Mouse (Mus musculus) adrenal gland, adult 8-10 months (tissue): ENCODE measurements around the gene Fbxo2. TPM values are rescaled to one million over a fixed set of nuclear protein-coding genes. Genes with fewer than 3 reads are reported as not detected.

ENCODE experiments used
- DNase-seq: peaks from one replicate; pipeline ENCODE4 v3.0.0; 2022
- total RNA-seq, 4 experiments: library from RNA; stranded (reverse); gene quantifications; 2 replicates each; pipeline ENCODE4 v1.2.4; 2022

Fbxo2 gene
- total RNA-seq, 4 experiments from 2014 or later: 9.8 to 15.7 (median 13.4) TPM

- DNase-seq: no peak
Measured at GRCm38 (mm10) chr4:148143721-148144120, 16.7 kb upstream of the Fbxo2 start.

DNA sequence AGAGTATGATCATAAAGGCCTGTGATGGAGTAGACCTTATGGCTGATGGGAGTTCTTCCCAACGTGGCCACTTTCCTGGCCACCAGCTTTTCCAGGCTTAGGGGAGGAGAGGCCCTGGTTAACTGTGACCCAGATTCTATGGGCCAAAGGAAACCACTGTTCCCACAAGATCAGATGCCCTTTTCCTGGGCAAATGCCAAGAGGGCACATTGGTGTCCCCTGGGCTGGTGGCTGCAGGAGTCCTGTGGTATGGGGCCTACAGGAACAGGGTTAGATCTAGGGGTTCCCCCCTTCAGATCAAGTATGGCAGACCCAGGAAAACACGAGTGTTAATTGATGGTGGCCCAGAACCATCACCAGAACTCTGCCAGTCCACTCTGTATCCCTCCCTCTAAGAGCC is 12.7 kb upstream of the Fbxo2 start:
- no peak for DNase-seq

DNA sequence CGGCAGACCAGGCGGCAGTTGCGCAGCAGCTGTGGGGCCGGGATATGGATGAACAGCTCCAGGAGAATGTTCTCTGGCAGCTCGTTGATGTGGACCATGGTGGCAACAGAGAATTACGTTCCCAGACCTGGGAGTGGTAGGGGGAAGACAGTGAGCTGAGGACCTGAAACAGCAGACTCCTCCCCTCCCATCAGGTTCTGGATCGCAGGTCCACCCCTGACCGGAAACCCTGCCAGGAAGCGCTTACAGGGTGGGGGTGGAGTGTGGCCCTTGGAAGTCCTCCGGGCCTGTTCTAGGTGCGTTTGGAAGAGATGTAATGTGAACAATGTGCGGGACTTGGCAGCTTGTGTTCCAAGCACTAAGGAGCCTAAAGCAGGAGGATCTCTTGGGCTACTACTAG is 10.9 kb upstream of the Fbxo2 start:
- DNase-seq: no peak

- no peak for DNase-seq
Measured at GRCm38 (mm10) chr4:148150242-148150641, 10.2 kb upstream of the Fbxo2 start.

DNA sequence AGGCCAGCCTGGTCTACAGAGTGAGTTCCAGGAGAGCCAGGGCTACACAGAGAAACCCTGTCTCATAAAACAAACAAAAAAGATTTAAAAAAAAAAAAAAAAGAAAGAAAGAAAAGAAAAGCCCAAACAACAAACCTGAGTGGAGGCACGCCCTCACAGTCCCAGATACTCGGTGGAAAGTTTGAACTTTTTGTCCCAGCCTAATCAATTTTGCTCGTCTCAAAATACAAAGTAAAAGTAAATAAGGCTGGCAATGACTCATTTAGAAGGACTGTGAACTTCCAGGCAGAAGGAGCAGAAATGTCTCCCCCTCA is 9.5 kb upstream of the Fbxo2 start:
- no peak for DNase-seq

DNA sequence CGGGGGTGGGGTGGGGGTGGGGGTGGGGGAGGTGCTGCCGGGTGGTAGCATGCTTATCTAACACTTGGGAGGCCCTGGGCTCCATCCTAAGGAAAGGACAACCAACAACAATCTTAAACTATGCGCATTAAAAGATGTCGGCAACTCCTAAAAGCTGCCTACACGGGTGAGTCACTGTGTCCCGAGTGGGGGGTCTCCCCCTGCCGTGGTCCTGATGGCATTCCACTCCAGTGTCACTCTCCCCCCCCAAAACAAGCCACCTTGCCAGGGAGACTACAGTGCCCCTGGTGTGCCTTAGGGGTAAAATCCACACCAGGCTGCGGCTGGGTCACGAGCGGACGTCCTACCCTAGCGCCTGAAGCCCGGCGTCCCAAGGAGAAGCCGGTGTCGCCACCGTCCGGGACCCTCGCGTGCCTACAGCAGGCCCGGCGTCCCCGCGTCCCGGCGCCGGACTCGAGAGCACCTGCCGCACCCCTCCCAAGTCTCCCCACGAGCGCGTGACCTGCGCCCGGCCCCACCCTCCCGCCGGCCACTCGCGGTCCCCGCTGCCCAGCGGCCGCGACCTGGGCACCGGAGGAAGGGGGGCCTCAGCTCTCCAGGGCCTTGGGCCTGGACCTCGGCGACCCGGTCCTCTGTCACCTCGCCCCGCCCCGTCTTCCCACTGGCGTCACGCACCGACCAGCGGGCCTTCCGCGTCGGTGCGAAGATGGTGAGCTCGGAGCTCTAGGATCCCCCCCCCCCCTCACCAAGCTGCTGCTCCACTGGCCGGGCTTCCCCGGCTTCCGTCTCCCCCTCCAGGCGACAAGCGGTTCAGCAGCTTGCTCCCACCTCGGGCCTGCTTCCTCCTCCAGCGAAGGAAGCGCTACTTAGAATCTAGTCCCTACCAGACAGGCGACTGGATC is 8.9 kb upstream of the Fbxo2 start, which contains the start of gene Fbxo6:
Gene Fbxo6 (minus strand): TSS at position 874 of the 902 bp plus-strand sequence.
- peak; percentile 87 for DNase-seq

DNA sequence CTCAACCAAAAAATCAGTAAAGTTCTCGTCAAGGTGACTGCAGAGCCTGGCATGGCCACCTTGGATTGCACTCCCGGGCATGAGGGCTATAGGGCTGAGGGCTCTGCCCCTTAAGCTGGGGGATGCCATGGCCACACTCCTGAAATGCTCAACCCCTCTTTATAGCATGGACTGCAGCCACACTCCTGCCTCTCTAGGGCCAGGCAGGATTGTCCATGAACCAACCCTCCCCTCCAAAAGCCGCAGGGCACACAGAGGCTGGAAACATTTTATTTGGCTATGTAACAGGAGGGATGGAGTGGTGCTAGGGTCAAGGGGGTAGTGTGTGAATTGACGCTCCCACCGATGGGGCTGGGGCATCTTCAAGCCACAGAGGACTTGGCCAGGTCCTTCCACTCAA is 7.9 kb upstream of the Fbxo2 start:
- DNase-seq: no peak

DNA sequence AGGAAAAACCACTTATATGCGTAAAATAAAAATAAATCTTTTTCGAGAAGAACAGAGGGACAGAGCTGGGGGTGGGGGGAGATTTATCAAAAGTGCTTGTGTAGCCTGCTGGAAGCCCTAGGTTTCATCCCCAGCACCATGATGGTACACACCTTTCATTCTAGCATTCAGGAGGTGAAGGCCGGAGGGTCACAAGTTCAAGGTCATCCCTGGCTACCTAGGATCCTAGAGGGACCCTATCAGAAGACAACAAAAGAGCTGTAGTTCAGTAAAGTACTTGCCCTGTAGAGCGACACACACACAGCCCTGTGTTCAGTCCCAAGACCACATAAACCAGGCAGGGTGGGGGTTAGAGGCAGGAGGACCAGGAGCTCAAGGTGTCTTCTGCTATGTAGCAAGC is 6.4 kb upstream of the Fbxo2 start:
- no peak for DNase-seq

DNA sequence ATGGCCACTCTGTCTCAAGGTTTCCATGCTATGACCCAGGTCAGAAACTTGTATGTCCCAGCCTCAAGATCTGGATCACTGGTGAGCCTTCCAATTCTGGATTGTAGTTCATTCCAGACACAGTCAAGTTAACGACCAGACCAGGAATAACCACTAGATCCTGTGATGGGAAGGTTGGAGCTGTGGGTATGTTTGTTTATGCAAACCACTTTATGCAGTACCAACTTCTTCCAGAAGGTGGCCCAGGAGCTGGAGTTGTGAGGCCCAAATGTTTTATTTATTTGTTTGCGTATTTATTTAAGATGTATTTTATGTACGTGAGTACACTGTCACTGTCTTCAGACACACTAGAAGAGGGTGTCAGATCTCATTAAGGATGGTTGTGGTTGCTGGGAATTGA is 5.4 kb upstream of the Fbxo2 start:
- no peak for DNase-seq

GRCm38 (mm10) chr4:148158436-148159348 is 1.7 kb upstream of the Fbxo2 start:
- DNase-seq: no peak

DNA sequence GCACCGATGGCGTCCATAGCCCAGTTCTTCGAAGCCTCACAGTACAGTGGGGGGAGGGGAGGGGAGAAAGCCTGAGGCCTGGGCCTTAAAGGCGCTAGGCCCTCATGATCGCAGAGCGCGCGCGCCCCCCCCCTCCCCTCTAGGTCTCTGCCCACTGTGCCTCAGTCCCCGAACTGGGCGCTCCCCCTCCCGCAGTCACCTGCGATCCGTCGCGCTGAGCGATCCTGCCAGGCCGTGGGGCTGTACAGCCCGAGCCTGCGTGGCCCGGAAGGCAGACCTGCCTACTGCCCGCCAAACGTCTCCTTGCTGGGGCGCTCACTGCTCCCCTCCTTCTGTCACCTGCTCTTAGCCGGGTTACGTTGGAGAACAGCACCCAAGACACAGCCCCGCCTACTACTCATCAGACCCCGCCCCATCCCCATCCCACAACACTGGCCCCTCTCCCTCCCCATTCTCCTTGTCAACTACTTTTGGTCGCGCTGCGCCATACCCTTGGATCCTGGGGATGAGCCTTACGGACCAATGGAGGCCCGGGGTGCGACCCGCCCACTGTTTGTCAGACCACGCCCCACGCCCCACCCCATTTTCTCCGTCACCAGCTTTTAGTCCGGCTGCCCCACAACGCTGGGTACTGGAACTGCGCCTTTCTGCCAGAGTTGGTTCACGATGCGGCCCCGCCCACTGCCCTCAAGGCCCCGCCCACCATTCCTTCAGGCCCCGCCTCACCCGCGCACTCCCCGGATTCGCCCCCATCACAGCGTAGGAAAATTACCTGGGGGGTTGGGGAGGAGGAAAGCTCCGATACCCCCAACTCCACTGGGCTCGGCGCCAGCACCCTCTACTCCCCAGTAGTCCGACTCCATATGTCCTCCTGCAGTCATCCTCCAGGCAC is 631 bp upstream of the Fbxo2 start:
- DNase-seq: peak; percentile 97

GRCm38 (mm10) chr4:148164002-148164439 is 3.6 kb downstream of the Fbxo2 start:
- DNase-seq: peak; percentile 78

GRCm38 (mm10) chr4:148164461-148164860 is 4.0 kb downstream of the Fbxo2 start:
- DNase-seq: no peak

- DNase-seq: no peak
Measured at GRCm38 (mm10) chr4:148165551-148165950, 5.1 kb downstream of the Fbxo2 start.

- DNase-seq: no peak
Measured at GRCm38 (mm10) chr4:148166431-148166830, 6.0 kb downstream of the Fbxo2 start.

DNA sequence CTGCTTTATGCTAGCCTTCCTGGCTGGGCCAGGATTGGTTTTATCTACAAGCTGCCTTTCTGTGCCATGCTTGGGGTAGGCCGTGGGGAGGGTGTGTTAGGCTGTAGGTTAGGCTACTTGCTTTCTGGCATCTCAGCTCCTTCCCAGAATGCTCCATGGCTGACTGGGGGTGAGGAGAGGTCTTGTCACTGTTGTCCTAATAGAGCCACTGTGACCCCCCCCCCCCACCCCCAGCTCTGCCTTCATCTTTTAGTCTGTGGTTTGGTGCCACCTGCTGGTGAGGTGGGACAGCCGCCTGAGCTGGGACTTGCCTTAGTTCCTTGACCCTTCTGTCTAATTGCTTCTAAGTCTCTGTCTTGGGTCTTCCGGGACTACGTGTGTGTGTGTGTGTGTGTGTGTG is 6.6 kb downstream of the Fbxo2 start:
- DNase-seq: no peak

DNA sequence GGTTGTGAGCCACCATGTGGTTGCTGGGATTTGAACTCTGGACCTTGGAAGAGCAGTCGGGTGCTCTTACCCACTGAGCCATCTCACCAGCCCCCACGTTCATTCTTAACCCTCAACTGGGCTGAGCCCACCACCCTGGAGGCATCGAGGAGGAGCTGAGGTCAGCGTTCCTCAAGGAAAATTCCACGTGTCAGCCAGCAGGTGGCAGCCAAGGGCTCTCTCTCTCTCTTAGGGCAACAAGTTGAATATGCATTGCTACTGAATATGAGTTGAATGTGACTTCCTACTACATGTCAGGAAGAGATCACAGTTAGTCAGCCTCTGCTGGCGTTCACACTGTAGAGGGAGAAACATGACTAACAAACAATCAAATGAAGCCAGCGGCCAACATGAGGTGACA is 7.9 kb downstream of the Fbxo2 start:
- DNase-seq: no peak

- no peak for DNase-seq
Measured at GRCm38 (mm10) chr4:148169586-148169985, 9.2 kb downstream of the Fbxo2 start.

- DNase-seq: no peak
Measured at GRCm38 (mm10) chr4:148170842-148171241, 10.4 kb downstream of the Fbxo2 start.

DNA sequence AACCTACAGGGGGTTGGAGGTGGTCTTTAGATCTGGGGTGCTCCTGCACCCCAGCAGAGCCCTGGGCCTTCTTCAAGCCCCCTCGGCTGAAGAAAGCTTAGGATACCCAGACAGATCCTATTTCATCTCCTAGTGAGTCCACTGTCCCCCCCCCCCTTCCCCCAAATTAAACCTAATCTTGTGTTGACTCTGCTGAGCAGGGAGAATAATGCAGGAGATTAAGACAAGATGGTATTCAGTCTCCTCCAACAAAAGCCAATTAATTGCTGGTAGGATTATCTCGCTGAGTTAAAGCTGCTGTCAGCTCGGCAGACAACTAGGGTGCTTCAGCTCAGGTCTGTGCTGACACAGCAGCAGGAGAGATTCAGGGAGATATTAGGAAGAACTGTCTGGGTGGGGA is 10.8 kb downstream of the Fbxo2 start:
- no peak for DNase-seq

- no peak for DNase-seq
Measured at GRCm38 (mm10) chr4:148173811-148174494, 13.5 kb downstream of the Fbxo2 start.

DNA sequence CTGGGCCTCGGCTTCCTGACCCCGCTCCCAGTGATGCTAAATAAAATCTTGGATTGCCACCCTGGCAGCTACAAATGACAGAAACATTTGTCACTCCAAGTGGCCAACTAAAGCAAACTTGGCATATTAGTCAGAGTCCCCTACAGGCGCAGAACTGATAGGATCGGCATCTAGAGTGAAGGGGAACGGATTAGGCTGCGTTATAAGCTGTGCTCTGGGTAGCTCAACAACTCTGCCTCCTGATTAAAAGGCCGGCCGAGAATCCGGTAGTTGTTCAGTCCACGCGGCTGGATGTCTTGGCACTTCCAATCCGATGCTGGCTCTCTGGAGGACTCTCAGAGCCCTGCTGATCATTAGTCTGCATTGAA is 14.1 kb downstream of the Fbxo2 start:
- no peak for DNase-seq
